Mouse (Mus musculus) thymus, postnatal 36 days (tissue): ENCODE results near the gene Tmem270.
A peak's percentile ranks its signal among the peaks of the same experiment; 100 is the strongest.
"Not testable (repeated sequence)": the region's sequence is repeated elsewhere in the genome, so short reads cannot be mapped to it uniquely, and the experiment has no call there.

Experiments
- DNase-seq, 2 experiments: peaks; one replicate each; pipeline ENCODE4 v3.0.0; 2022; ENCODE audit warnings: mixed read lengths in 2 of 2

Tmem270 gene

DNA sequence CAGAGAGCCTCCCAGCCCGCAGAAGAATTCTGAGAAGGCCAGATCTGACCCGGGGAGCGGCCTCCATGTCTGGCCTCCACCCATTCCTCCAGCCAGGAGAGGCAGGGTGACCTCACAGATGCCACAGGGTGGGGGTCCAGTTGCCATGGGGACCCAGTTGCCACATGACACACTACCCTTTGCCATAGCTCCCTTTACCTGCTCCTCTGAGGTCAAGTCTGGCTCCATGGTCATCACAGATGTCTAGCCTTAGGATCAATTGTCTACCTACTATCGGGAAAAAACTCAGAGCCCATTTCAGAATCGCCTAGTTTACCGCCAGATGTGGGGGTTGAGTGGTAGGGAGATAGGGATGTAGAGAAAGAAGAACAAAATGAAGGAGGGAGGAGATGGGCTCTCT, at the start of gene Tmem270:
Gene Tmem270 (minus strand): TSS at position 101 of the 400 bp plus-strand sequence.
- no peak for DNase-seq

DNA sequence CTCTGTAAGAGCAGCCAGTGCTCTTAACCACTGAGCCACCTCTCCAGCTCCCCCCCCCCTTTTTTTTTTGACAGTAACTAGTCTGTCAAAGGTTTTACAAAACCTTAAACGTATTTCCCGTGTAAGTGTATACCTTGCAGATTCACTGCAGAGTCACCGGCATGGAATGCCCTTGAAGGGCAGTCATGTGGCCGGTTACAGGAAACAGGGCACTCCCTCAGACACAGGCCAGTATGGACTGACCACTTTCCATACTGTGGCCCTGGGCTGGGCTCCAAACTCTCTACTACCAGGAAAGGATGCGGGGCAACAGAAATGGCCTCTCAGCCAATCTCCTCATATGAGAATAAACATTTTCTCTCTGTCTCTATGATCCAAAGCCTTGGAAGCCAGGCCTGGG, 49.0 kb upstream of the Tmem270 start:
- no peak for DNase-seq

DNA sequence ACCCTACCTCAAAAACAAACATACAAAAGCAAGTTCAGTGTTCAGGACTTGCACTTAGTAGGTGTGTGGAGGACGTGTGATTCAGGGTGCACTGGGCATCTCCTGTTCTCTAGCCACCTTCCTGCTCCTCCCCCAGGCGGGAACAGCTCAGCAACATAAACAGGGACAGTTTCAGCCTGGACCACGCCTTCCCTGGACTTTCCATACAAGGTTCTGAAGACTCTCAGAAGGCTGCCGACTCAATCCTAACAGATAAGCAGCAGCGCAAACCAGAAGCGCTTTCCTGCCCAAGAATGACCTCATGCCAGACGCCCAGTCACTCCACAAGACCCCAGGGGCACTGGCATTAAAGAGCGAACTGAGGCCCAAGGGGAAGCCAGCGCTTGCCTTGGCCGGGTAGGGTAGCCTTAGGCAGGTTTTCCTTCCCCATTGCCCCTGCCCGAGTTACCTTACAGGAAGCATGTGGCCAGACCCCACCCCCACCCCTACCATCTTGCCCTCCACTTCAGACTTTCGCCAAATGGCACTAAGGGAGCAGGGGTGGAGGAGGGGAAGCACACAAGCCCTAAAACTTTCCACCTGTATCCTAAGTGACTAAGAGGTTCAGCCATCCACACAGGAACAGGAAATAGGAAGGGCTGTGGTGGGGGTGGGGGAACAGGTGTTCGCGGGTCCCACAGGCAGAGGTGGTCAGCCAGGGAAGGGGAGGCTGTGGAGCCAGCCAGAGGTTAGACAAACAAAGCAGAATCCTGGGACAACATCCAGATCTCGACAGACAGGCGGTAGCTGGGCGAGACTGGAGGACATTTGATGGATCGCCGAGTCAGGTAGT, 44.7 kb upstream of the Tmem270 start:
- DNase-seq = peak; percentile 61 to 71

DNA sequence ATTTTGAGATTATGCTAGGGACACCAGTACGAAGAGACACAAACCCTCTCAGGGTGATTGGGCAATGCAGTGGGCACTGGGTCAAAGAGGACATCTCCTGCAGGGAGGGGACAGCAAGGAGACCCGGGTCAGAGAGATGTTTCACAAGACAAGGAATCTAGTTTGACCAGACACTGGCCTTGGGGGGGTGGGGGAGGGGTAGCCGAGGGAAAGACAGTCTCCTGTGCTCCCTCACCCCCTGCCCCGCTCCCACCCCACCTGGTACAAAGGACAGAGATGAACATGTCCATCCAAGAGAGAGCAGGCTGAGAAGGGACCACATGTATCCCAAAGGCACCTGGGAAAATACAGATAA, 41.5 kb upstream of the Tmem270 start:
- DNase-seq = no peak

DNA sequence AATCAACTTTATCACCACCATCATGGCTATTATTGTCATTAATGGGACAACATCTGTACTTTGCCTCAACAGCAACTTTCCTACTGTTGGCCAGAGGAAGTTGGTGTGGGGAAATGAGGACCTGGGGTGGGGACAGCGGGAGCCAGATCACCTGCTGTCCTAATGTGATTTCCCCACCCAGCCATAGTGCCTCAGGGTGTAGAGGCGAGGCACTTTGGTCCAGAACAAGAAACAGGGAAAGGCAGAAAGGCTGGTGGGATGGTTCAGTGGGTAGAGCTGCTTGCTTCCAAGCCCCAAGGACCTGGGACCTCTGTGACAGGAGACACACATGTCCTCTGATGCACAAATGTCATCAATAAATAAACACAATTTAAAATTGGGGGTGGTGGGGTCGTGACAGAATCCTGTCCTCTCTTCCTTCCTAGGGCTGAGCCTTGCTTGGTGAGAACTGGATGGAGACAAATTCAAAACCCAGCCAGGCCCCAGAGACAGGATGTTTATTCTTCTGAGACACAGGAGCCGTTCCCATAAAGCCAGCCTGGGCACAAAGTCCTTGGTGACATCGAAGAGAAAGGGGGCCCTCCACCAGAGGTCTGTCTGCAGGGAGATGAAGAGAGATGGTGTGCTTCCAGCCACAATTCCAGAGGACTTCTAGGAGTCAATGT, 41.0 kb upstream of the Tmem270 start:
- peak in 1 of 2 experiments; percentile 30 for DNase-seq

DNA sequence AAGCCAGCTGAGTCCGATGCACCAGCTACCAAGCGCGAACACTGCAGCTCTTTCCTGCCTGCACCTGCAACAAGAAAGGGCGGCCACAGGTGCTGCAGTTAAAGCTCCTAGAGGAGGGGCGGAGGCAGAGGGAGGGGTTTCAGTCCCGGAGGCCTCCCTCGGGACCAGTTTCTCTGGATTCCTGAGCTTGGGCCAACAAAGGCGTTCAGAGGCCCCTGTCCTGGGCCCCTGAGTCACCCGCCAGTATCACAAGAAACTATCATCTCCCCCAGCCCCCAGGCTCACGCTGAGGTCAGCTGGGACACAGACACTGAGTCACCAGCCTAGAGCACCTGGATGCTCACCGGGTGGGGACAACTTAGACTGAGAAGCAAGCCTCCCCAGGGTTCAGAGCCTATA, 40.3 kb upstream of the Tmem270 start, which contains the start of gene Cldn4:
Gene Cldn4 (minus strand): TSS at position 78 of the 399 bp plus-strand sequence.
- DNase-seq = peak; percentile 76 to 85

DNA sequence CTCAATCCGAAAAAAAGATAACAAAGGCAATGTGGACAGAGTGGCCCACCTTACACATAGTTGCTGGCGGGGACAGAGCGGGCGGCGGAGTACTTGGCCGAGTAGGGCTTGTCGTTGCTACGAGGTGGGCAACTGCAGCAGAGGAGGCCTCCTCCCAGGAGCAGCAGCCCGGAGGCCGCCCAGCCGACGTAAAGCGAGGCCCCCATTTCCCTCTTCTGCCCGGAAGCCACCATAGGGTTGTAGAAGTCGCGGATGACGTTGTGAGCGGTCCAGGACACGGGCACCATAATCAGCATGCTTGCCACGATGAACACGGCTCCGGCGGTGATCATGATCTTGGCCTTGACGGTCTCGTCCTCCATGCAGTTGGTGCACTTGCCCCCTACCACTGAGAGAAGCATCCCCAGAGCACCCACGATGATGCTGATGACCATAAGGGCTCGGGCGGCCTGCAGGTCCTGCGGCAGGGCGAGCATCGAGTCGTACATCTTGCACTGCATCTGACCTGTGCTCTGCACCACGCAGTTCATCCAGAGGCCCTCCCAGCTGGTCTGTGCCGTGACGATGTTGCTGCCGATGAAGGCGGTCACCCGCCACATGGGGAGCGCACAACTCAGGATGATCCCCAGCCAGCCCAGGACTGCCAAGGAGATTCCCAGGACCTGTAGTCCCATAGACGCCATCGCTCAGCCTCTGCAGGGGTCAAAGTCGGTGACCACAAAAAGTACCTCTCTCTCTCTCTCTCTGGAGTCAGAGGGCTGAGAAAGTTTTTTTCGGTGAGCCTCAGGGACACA, 39.7 kb upstream of the Tmem270 start:
- DNase-seq = no peak

DNA sequence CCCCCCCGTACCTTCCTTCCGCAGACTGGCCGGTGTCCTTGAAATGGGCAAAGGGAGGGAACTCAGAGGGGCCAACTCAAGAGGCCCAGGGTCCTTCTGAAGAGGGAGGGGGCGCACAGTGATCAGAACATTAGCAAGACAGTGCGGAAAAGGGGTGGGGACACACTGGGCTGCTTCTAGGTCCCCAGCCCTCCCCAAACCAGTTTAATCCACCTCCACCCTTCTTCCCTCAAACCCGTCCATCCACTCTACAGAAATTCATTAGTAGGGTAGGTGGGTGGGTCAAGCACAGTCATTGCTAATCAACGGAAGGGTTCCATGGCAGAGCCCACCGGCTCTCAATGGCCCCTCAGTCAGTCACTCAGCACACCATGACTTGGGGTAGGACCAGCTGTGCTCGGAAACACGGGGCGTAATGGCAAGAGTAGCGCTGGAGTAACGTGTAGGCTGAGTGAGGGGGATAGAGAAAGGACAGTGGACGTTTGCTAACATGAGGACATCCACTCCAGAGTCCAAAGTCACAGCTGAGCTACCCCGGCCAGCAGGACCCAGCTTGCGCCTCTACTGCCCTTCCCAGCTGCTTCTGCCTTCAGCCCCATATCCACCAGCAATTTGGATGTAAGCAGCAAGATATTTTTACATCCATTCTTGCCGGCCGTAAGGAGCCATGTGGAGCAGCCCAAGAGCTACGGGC, 38.9 kb upstream of the Tmem270 start:
- no peak for DNase-seq

DNA sequence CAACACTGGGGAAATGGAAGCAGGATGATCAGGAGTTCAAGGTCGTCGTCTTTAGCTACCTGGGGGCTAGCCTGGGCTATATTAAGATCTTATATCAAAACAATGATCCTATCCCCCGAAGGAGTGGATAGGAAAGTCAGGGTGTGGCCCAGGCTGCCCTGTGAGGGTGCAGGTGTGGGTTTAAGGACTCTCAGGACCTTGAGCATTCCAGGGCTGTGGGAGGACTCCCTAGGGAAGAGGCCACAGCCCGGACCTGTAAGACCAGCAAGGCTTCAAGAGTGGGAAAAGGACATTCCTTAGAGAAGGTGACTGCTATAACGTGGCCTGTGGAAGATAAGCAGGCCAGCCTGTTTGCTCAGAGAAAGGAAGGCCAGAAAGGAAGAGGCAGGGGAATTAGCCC, 37.6 kb upstream of the Tmem270 start:
- DNase-seq = no peak

DNA sequence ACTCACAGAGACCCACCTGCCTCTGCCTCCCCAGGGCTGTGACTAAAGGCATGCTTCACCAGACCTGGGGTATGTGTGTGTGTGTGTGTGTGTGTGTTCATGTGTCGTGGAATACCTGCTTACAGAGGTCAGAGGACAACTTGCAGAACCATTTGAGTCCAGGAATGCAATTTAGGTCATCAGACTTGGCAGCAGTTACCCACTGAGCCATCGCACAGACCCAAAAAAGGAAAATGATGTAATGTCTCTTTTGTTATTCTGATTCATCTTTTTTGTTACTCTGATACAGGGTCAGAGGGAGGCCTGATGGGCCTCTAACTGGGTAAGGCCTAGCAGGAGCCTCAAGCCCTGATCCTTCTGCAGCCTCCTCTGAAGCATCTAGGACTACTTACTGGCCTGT, 36.2 kb upstream of the Tmem270 start:
- DNase-seq = no peak

DNA sequence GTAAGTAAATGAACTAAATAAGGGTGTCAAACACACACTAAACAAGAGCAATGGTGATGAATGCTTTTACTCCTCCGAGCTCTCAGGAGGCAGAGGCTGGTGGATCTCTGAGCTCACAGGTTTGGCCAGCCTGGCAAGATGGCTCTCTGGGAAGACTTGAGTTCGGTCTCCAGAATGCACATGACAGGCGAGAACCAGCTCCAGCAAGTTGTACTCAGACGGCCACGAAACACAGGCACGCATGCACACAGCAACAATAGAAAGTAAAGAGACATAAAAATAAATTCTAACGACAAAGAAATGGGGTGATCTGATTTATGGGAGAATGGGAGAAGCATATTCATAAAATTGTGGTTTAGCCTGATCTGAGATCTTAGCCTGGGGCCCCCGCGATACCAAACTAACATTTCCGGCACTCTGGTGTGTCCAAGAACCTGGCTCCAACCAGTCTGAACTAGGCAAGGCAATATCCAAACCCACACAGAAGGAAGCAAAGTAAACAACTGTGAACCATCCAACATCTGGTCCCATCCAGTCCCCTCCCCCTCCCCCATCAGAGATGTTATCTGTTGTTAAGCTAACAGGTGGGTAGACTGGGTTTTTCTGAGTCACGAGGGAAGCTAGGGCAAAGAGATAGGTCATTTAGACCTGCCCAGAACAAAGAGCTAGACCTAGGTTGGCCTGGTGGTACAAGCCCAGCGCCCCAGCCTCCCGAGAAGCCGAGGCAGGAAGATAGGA, 35.1 kb upstream of the Tmem270 start:
- peak; percentile 57 to 72 for DNase-seq

DNA sequence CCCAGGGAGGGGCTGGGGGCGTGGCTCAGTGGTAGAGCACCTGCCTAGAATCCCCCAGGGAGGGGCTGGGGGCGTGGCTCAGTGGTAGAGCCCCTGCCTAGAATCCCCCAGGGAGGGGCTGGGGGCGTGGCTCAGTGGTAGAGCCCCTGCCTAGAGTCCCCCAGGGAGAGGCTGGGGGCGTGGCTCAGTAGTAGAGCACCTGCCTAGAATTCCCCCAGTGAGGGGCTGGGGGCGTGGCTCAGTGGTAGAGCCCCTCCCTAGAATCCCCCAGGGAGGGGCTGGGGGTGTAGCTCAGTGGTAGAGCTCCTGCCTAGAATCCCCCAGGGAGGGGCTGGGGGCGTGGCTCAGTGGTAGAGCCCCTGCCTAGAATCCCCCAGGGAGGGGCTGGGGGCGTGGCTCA, 33.0 kb upstream of the Tmem270 start:
- DNase-seq = not testable (repeated sequence)

DNA sequence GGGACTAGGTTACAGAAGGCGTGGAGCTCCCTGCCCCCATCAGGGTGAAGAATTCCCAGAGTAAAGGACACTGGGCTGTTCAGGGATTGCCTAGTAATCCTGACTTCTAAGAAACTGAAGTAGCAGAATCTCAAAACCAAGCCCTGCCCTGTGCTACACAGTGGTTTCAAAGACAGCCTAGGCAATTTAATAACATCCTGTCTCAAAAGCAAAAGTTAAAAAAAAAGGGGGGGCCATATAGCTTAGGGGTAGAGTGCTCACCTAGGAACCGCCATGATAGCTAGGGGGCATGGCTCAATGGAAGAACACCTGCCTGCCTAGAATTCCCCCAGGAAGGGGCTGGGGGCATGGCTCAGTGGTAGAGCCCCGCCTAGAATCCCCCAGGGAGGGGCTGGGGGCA, 32.5 kb upstream of the Tmem270 start:
- no peak for DNase-seq

DNA sequence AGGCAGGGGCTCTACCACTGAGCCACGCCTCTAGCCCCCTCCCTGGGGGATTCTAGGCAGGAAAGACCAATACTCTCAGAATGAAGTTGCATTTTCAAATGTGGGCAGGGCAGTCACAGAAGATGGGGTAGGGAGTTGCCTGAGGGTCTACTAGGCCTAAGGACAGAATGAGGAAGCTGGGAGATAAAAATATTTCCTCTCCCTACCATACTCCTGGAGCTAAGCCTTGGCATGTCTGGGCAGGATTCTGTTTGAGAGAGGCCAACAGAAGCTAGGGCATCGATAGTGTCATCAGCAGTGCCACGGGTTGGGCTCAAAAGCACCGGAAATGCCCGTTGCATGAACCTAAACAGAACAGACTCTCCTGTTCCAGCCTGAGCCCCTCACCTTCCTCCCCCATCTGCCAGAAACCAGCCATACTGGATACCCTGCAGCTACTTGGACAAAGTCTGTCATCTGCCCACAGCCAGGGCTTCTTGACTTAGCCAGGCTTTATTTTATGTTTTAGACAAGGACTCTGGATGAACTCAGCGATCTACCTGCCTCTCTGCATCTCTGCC, 30.2 kb upstream of the Tmem270 start:
- DNase-seq = no peak

DNA sequence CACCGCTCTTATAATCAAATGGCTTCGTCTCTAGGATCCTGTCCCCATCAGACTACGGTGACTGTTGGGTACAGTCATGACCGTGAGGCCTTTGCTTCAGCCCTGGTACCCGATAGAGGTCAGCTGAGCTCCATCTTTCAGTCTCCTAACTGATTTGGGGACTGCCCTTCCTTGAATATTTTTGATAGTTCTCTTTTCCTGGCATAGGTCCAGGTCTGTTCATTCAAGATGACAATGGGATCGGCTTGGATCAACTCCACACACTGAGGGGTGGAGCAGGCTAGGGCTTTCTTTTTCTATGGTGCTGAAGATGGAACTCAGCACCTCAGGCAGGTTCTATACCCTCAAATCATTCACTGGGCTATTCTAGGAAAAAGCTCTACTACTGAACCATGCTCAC, 29.5 kb upstream of the Tmem270 start:
- DNase-seq = no peak

DNA sequence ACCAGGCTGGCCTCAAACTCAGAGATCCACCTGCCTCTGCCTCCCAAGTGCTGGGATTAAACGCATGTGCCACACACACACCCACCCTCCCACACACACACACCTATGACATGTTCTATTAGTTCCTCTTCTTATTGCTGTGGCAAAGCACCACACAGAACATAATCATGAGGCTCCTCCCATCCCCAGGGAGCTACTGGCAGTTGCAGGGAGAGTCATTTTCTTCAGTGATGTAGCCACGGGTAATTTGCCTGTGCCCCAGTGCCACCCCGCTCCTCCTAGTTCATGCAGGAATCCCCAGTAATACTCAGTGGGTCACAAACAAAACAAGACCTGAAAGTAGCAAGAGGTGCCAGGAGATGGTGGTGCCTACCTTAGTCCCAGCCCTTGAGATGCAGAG, 28.1 kb upstream of the Tmem270 start:
- DNase-seq = no peak

DNA sequence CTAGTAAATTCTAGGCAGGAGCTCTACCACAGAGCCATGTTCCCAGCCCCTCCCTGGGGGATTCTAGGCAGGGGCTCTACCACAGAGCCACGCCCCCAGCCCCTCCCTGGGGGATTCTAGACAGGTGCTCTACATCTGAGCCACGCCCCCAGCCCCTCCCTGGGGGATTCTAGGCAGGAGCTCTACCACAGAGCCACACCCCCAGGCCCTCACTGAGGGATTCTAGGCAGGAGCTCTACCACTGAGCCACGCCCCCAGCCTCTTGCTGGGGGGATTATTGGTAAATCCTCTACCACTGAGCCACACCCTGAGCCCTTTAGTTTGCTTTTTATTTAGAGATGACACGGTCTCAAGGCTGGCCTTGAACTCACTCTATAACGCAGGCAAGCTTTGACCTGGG, 27.2 kb upstream of the Tmem270 start:
- DNase-seq = peak in 1 of 2 experiments; percentile 56

DNA sequence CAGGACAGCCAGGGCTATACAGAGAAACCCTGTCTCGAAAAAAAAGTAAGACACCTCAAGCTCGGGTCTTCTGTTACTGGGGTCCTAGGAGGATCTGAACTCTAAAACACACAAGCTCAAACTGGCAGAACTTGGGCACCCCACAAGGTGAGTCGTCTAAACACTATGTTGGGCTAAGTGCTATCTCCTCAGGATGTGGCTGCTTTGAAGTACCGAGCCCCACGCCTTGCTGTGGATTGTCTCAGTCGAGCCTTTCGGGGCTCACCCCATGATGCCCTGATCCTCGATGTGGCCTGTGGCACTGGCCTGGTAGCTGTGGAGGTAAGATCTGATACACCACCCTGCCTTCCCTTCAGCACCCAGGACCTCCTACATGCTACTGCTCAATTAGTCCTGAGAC, 26.7 kb upstream of the Tmem270 start:
- DNase-seq = peak; percentile 48 to 69

DNA sequence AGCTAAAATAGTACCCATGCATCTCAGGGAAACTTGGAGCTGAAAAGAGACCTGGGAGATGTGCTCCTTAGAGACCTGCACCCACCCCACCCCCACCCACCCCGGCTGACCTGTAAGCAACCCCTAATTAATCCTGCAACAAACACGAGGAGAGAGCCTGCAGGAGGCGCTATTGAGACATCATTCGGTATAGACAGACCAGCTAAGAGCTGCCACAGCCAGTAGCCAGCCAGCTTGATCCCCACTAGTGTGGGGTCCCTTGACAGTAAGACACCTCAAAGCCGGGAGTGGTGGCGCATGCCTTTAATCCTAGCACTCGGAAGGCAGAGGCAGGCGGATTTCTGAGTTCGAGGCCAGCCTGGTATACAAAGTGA, 26.4 kb upstream of the Tmem270 start:
- peak; percentile 72 to 76 for DNase-seq

DNA sequence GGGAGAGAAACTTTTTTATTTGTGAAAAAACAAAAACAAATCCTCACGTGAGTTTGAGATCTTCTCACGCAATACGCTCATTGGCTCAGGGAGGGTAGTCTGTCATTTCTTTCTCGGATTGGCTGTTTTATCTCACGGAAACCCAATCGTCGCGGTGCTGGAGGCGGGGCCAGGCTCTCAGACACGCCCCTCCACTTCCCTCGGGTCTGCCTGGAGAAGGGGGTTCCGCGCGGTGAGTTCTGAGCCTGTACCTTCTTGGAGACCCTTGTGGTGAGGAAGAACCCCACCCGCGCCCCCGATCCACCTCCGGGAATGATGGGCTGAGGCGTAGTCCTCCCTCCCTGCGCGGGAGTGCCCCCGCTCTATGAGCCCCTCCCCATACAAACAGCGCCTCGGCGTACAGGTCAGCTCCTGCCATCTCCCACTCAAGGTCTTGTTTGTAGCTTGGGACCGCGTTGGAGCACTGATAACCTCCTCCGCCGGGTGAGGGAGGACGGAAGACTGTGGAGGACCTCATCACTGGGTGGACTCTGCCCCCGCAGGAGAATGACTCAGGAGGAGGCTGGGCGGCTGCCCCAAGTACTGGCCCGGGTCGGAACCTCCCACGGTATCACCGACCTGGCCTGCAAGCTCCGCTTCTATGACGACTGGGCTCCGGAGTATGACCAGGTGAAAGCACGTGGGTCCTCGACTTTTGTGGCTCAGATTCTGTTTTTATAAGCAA, 25.8 kb upstream of the Tmem270 start, which contains the start of gene Mettl27:
Gene Mettl27 (plus strand): TSS at position 190 of the 724 bp plus-strand sequence.
- peak; percentile 93 to 94 for DNase-seq

DNA sequence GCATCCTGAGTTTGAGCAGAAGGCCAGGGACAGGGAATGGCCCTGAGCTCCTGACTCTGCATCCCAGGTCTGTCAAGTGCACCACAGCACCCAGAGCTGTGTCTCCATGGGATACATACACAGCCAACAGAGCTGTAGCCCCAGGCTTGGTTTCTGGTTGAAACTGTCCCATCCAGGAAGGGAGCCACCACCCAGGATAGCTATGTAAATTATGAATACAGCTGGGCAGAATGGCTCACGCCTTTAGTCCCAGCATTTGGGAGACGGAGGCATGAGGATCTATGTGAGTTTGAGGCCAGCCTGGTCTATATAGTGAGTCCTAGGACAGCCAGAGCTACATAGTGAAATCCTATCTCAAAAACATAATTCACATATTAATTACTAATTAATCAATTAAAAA, 23.5 kb upstream of the Tmem270 start:
- DNase-seq = no peak
